Mouse (Mus musculus): ENCODE results near the gene Slc6a5. TPM values are rescaled to one million over a fixed set of nuclear protein-coding genes. Genes with fewer than 3 reads are reported as not detected.

Gene Slc6a5
- total RNA-seq, 2 experiments from 2014 or later: not detected

GRCm38 (mm10) chr7:49984698-49985097, 74.8 kb downstream of the Slc6a5 start:
- DNase-seq: no peak

GRCm38 (mm10) chr7:49985947-49986346, 76.0 kb downstream of the Slc6a5 start:
- DNase-seq: no peak

GRCm38 (mm10) chr7:49999321-49999720, 89.4 kb downstream of the Slc6a5 start:
- DNase-seq: no peak

GRCm38 (mm10) chr7:50005268-50005667, 95.3 kb downstream of the Slc6a5 start:
- no peak for DNase-seq

Other genes starting within 250 kb of the Slc6a5 start
- 1 to 10 TPM; 2.2 to 4.3 TPM for gene Htatip2, start 151.0 kb upstream of the Slc6a5 start, total RNA-seq (2021)
- gene Prmt3, start 131.8 kb upstream of the Slc6a5 start, total RNA-seq (2021): 10 to 100 TPM; 10.5 to 12.2 TPM
- gene Nell1, start 64.7 kb downstream of the Slc6a5 start, total RNA-seq (2021): under 1 TPM in 1 of 2 experiments, not detected in 1; 0.28 TPM